Mouse (Mus musculus) midbrain, postnatal 0 days (tissue): ENCODE results near the gene Hapln4. TPM values are rescaled to one million over a fixed set of nuclear protein-coding genes. Genes with fewer than 3 reads are reported as not detected.

ENCODE experiments used
- ATAC-seq: fragments of 200-750 bp; cut with Nextera tagmentation; 2 replicates; pipeline ENCODE4 v1.8.0; 2017; ENCODE audit warnings: moderate number of reproducible peaks, mild to moderate bottlenecking, moderate TSS enrichment, moderate library complexity; ENCODE audit not compliant: low FRiP score
- DNase-seq: peaks from one replicate; pipeline ENCODE4 v3.0.0-alpha.2; 2015; ENCODE audit warnings: low spot score
- H3K27ac ChIP-seq: fragments of 300-500 bp; sonication (generic); 2 replicates; pipeline ENCODE4 v1.5.1; 2014; ENCODE audit warnings: low read depth, mild to moderate bottlenecking, low read length, mixed read lengths
- H3K27me3 ChIP-seq: fragments of 300-500 bp; sonication (generic); 2 replicates; pipeline ENCODE4 v1.6.1; 2014; ENCODE audit warnings: low read length, control low read depth, mixed read lengths; ENCODE audit not compliant: insufficient read depth
- H3K36me3 ChIP-seq: fragments of 300-500 bp; sonication (generic); 2 replicates; pipeline ENCODE4 v1.6.1; 2014; ENCODE audit warnings: low read length, control low read depth, mixed read lengths; ENCODE audit not compliant: insufficient read depth
- H3K4me1 ChIP-seq: fragments of 300-500 bp; sonication (generic); 2 replicates; pipeline ENCODE4 v1.6.1; 2014; ENCODE audit warnings: mild to moderate bottlenecking, control low read depth, antibody characterized with exemption, low read length, mixed read lengths; ENCODE audit not compliant: insufficient read depth
- H3K4me2 ChIP-seq: fragments of 300-500 bp; sonication (generic); 2 replicates; pipeline ENCODE4 v1.6.1; 2014; ENCODE audit warnings: low read depth, mild to moderate bottlenecking, low read length, mixed read lengths; ENCODE audit not compliant: poor library complexity, severe bottlenecking
- H3K4me3 ChIP-seq: fragments of 300-500 bp; sonication (generic); 2 replicates; pipeline ENCODE4 v1.5.1; 2014; ENCODE audit warnings: low read depth, mild to moderate bottlenecking, low read length, moderate library complexity
- H3K9ac ChIP-seq: fragments of 300-500 bp; sonication (generic); replicated peaks from 2 replicates; pipeline ENCODE4 v1.6.1; 2014; ENCODE audit warnings: mild to moderate bottlenecking, low read length, moderate library complexity, mixed read lengths; ENCODE audit not compliant: poor library complexity, severe bottlenecking
- H3K9me3 ChIP-seq: fragments of 300-500 bp; sonication (generic); 2 replicates; pipeline ENCODE4 v1.6.1; 2016; ENCODE audit warnings: low read length, control low read depth
- CTCF ChIP-seq: IDR thresholded peaks from 2 replicates; pipeline ENCODE4 v1.5.1; 2016; ENCODE audit warnings: antibody characterized with exemption, mild to moderate bottlenecking
- WGBS: fragments of 180-500 bp; shearing (Covaris S2); extraction: QIAGEN DNeasy Blood & Tissue Kit; methylation state at CpG from one replicate; pipeline ENCODE4 v1.1.7; 2014; 5-methylcytosine and 5-hydroxymethylcytosine counted together
- polyA plus RNA-seq: library from polyadenylated mRNA; unstranded; fragments of >200 nt; fragmentation: Nextera tagmentation; extraction: Ambion mirVana; gene quantifications from 2 replicates; pipeline ENCODE4 v1.2.1, GENCODE M21; 2015
- total RNA-seq: library from RNA; depleted of rRNA; stranded (reverse); fragments of >200 nt; gene quantifications from 2 replicates; pipeline ENCODE4 v1.2.3, GENCODE M21; 2014

Hapln4 gene
- total and polyA plus RNA-seq, 2 experiments from 2014 or later: 0.99 to 1.6 TPM

DNA sequence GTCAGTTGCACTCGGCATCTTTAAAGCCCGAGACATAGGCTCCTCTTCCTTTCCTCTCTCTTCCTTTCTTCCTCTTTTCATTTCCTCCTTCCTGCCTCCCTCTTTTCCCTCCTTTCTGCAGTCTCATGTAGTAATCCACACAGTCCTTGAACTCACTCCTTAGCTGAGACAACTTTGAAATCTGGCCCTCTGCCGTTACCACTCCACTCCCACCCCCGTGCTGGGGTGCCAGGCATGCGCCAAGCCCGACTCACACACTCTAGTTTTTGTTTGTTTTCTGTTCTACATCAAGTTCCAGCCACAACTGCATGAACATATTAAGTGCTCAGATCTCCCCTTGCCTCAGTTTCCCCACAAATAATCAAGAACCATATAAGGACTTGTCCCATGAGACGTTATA, 21.7 kb downstream of the Hapln4 start:
- Histone ChIP-seq H3K4me3 (no peak overlapping the region), H3K4me2 (no peak overlapping the region), H3K9me3 (no peaks in the 10 kb centered on the region), H3K9ac (no peak overlapping the region), H3K27ac (no peak overlapping the region), H3K36me3 (peaks cover 69% of the 10 kb centered on the region), H3K4me1 (no peaks in the 10 kb centered on the region), H3K27me3 (no peaks in the 10 kb centered on the region)
- whole genome bisulfite sequencing: 76% methylated on average over 7 of the region's 7 CpGs
- ATAC-seq (no peak), DNase-seq (no peak)
- TF ChIP-seq CTCF: no peak

DNA sequence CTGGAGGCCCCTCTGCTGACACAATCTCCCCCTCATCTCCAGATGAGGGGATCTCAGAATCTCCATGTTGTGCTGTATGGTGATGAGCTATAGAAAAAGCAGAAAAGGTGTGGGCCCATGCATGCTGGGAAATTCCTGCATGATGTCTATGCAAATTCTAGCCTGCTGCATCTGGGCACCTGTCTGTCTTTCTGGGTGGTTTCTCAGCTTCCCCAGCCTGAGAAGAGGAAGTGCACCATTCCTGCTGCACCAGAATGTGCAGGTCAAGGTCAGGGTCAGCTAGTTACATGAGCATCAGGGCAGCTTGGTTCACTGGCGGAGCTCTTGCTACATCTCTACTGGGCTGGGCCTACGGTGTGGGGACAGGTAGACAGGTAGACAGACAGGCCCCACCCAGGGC, 27.2 kb downstream of the Hapln4 start:
- 97% methylated on average over 2 of the region's 2 CpGs for WGBS
- no peaks in the 10 kb centered on the region for H3K9me3 ChIP-seq
- no peak overlapping the region for H3K9ac ChIP-seq
- no peak overlapping the region for H3K4me3 ChIP-seq
- peaks cover 67% of the 10 kb centered on the region for H3K36me3 ChIP-seq
- no peak overlapping the region for H3K27ac ChIP-seq
- ATAC-seq: no peak
- peaks cover 2% of the 10 kb centered on the region; the same call in 1 of the 2 replicates for H3K4me1 ChIP-seq
- DNase-seq: no peak
- TF ChIP-seq CTCF: no peak
- H3K4me2 ChIP-seq: no peak overlapping the region
- H3K27me3 ChIP-seq: no peaks in the 10 kb centered on the region

DNA sequence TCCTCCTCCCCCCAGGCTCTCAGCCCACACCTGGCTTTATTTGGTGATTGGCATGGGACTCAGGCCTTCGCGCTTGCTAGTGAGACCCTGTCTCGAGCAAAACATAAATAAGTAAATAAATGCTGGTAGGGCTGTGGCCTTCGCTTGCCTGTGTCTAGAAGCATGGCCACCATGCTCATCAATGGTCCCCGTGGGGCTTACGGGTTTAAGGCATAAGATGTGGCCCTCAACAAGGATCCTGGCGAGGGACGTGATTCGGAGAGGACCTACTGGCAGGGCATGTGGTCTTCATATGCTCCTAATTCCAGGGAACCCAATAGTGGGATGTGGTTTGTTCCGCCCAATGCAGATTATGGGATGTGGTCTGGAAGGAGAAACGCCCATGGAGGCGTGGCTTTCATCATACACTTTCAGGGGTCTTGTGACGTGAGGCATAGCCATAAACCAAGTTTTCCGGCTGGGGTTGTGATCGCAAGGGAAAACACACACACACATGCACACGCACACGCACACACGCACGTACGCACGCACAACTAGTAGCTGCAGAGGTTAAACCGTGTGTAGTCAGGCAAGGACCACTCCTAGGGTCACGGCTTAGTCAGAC, 28.0 kb downstream of the Hapln4 start:
- 62% methylated on average over 23 of the region's 23 CpGs for WGBS
- no peaks in the 10 kb centered on the region for H3K9me3 ChIP-seq
- ATAC-seq: no peak

DNA sequence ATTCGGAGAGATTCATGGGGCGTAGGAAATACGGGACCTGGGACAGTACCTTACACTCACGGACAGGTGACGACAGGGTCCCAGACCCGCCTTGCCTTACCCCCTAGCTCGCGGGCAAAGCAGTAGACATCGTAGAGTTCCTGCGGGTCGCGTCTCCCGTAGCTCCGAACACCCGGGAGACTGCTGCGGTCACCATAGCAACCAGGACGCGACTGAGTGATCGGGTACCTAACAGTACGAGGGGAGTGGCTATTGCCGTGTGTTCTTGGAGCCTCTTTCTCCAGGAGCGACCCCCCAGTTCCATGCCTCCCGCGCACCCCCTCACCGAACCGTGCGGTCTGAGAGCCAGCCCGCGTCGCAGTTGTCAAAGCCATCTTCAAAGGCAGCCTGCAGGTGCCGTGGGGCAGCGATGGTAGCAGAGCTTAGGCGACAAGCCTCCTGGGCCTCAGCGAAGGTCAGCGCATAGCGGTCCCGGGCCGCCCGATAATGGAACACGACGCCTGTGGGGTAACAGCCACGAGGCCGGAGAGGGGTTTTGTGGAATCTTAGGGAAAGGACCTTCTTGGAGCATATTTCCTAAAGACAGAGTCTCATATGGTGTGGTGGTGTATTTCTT, 29.3 kb downstream of the Hapln4 start:
- H3K36me3 ChIP-seq: peaks cover 51% of the 10 kb centered on the region
- H3K9ac ChIP-seq: peak overlapping the region; percentile 46; the same call in 1 of the 2 replicates
- peak; percentile 32 for DNase-seq
- H3K4me2 ChIP-seq: no peak overlapping the region
- H3K9me3 ChIP-seq: no peaks in the 10 kb centered on the region
- WGBS: 11% methylated on average over 43 of the region's 43 CpGs
- H3K4me1 ChIP-seq: peaks cover 3% of the 10 kb centered on the region; the same call in 1 of the 2 replicates
- H3K27me3 ChIP-seq: no peaks in the 10 kb centered on the region
- ATAC-seq: no peak
- H3K4me3 ChIP-seq: no peak overlapping the region
- TF ChIP-seq CTCF: no peak
- no peak overlapping the region for H3K27ac ChIP-seq

More for the DNA sequence above, 28.0 kb downstream of the Hapln4 start:
- H3K27ac ChIP-seq: no peak overlapping the region
- H3K36me3 ChIP-seq: peaks cover 62% of the 10 kb centered on the region
- no peak for TF ChIP-seq CTCF
- H3K9ac ChIP-seq: no peak overlapping the region
- H3K27me3 ChIP-seq: no peaks in the 10 kb centered on the region
- no peak overlapping the region for H3K4me2 ChIP-seq
- no peak for DNase-seq
- no peak overlapping the region for H3K4me3 ChIP-seq
- peaks cover 2% of the 10 kb centered on the region; the same call in 1 of the 2 replicates for H3K4me1 ChIP-seq

DNA sequence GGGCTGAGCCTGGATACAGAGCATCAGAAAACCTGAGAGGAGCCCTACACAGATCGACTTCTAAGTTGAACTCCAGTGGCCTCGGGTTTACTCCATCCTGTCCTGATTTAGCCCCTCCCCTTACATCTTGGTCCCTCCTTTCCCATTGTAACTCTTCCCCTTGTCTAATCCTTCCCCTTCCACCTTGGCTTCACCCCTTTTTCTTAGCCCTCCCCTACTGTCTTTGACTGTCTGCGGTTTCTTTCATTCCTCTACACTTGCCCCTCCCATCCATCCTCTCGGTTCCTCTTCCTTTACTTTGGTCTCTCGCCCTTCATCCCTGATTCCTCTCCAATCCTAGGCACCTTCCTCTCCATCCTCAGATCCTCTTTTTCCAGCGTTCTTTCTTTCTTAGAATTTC, 31.2 kb downstream of the Hapln4 start:
- no peak overlapping the region for H3K9ac ChIP-seq
- peaks cover 32% of the 10 kb centered on the region for H3K36me3 ChIP-seq
- WGBS: 27% methylated on average over 6 of the region's 6 CpGs
- H3K27ac ChIP-seq: no peak overlapping the region
- H3K27me3 ChIP-seq: no peaks in the 10 kb centered on the region
- peaks cover 9% of the 10 kb centered on the region; the same call in 1 of the 2 replicates for H3K4me1 ChIP-seq
- ATAC-seq: no peak
- H3K9me3 ChIP-seq: no peaks in the 10 kb centered on the region
- no peak for TF ChIP-seq CTCF
- no peak overlapping the region for H3K4me3 ChIP-seq
- no peak for DNase-seq
- no peak overlapping the region for H3K4me2 ChIP-seq

DNA sequence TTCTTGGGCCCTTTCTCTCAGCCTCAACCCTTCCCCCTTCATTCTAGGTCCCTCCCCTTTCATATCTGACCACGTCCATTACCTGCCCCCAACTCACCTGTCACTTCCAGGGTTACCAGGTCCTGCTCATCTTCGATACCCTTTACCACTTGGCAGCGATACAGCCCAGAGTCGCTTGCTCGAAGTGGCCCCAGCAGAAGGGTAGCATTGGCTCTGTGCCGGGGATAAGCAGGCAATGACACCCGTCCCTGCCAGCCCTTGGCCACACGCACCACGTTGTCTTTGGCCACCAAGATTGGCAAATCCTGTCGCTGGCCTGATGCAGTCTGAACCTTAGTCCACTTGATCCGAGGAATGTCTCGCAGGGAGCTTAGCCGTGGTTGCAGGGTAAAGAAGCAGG, 31.6 kb downstream of the Hapln4 start:
- 72% methylated on average over 13 of the region's 13 CpGs for WGBS
- no peak overlapping the region for H3K9ac ChIP-seq
- H3K9me3 ChIP-seq: no peaks in the 10 kb centered on the region
- ATAC-seq: no peak
- peaks cover 9% of the 10 kb centered on the region; the same call in 1 of the 2 replicates for H3K4me1 ChIP-seq
- TF ChIP-seq CTCF: no peak
- peaks cover 28% of the 10 kb centered on the region for H3K36me3 ChIP-seq
- no peak for DNase-seq
- H3K27ac ChIP-seq: no peak overlapping the region
- H3K27me3 ChIP-seq: no peaks in the 10 kb centered on the region
- H3K4me3 ChIP-seq: no peak overlapping the region
- no peak overlapping the region for H3K4me2 ChIP-seq
